Mouse (Mus musculus) embryonic fibroblast, embryonic 13.5 days (primary cell): ENCODE measurements around the gene Erbb2.

Experiments used
- CTCF ChIP-seq: IDR thresholded peaks from 2 replicates; pipeline ENCODE4 v1.5.1; 2011; ENCODE audit warnings: mild to moderate bottlenecking, control low read depth, low read length, moderate library complexity, borderline replicate concordance; ENCODE audit not compliant: insufficient read depth
- POLR2A ChIP-seq: IDR thresholded peaks from 2 replicates; pipeline ENCODE4 v1.6.1; 2011; ENCODE audit warnings: low read depth, mild to moderate bottlenecking, control low read depth, low read length, moderate library complexity

DNA sequence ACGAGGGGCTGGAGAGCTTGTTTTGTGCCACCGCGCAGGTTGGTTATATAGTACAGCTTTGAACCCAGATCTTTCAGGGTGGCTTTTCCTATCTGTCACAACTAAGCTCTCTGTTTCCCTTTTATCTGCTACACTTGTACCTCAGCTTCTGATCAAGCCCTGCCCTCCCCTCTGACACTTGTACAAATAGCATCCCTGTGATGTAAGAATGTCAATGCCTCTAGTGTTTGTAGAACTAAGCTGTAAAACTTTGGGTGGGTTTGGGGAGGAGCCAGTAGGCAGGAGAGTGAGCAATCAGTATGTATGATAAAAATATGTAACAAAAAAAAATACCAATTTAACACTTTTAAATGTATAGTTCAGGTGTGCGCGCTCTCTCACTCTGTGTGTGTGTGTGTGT, 47.9 kb upstream of the Erbb2 start:
- TF ChIP-seq CTCF (no peak), POLR2A (no peak)
